Mouse (Mus musculus) cerebellum, adult 2 months (tissue): ENCODE data around the gene Cep170. TPM values are rescaled to one million over a fixed set of nuclear protein-coding genes. Genes with fewer than 3 reads are reported as not detected.

Source experiments
- DNase-seq, 2 experiments: peaks; one replicate each; pipeline ENCODE4 v3.0.0; 2021
- H3K27ac ChIP-seq: fragments of 200-500 bp; 2 replicates; pipeline ENCODE4 v1.5.1; 2012; ENCODE audit warnings: low read length, control low read depth, inconsistent platforms; ENCODE audit not compliant: insufficient read depth
- H3K27me3 ChIP-seq: fragments of 200-500 bp; 2 replicates; pipeline ENCODE4 v1.6.1; 2012; ENCODE audit warnings: inconsistent platforms, mild to moderate bottlenecking, low read length, moderate library complexity; ENCODE audit not compliant: control insufficient read depth, insufficient read depth
- H3K4me1 ChIP-seq: fragments of 200-500 bp; 2 replicates; pipeline ENCODE4 v1.6.1; 2011; ENCODE audit warnings: low read length; ENCODE audit not compliant: control insufficient read depth, insufficient read depth
- H3K4me3 ChIP-seq: fragments of 200-500 bp; replicated peaks from 2 replicates; pipeline ENCODE3; 2011; ENCODE audit warnings: mild to moderate bottlenecking, low read depth, low read length, control low read depth; ENCODE audit not compliant: insufficient read depth
- CTCF ChIP-seq: fragments of 200-500 bp; IDR thresholded peaks from 2 replicates; pipeline ENCODE4 v1.5.1; 2011; ENCODE audit warnings: low read depth, mild to moderate bottlenecking, control low read depth, low read length, moderate library complexity, borderline replicate concordance; ENCODE audit not compliant: insufficient read depth
- POLR2A ChIP-seq: fragments of 200-500 bp; IDR thresholded peaks from 2 replicates; pipeline ENCODE4 v1.6.1; 2011; ENCODE audit warnings: low read length, control low read depth, borderline replicate concordance; ENCODE audit not compliant: insufficient read depth
- WGBS: fragments of 180-500 bp; shearing (Covaris S2); methylation state at CpG from one replicate; pipeline ENCODE4 v1.1.7; 2018; 5-methylcytosine and 5-hydroxymethylcytosine counted together
- polyA plus RNA-seq: library from polyadenylated mRNA; depleted of rRNA; stranded (reverse); fragments of >200 nt; gene quantifications from 2 replicates; pipeline ENCODE4 v1.2.3, GENCODE M21; 2012; rRNA removed

Gene Cep170
- polyA plus RNA-seq, 1 experiment = 69.6 TPM

GRCm38 (mm10) chr1:176723858-176724713 is 89.8 kb downstream of the Cep170 start:
- no peak overlapping the region for H3K4me3 ChIP-seq
- no peaks in the 10 kb centered on the region for H3K27me3 ChIP-seq
- no peaks in the 10 kb centered on the region for H3K4me1 ChIP-seq
- no peak for DNase-seq
- 70% methylated on average over 8 of the region's 8 CpGs for WGBS
- no peak overlapping the region for H3K27ac ChIP-seq
- TF ChIP-seq POLR2A (no peak), CTCF (no peak)

- Histone ChIP-seq H3K27me3 (no peaks in the 10 kb centered on the region), H3K4me3 (no peak overlapping the region), H3K27ac (no peak overlapping the region), H3K4me1 (no peaks in the 10 kb centered on the region)
- TF ChIP-seq POLR2A = no peak
- peak; percentile 46; the same call in 1 of the 2 replicates for TF ChIP-seq CTCF
- peak in 1 of 2 experiments; percentile 27 for DNase-seq
- WGBS = 59% methylated on average over 2 of the region's 2 CpGs
Measured at GRCm38 (mm10) chr1:176712436-176712835, 101.4 kb downstream of the Cep170 start.

- 98% methylated on average over 1 of the region's 1 CpGs for WGBS
- H3K4me3 ChIP-seq = no peak overlapping the region
- no peak for TF ChIP-seq POLR2A
- TF ChIP-seq CTCF = no peak
- no peaks in the 10 kb centered on the region for H3K27me3 ChIP-seq
- no peak overlapping the region for H3K27ac ChIP-seq
- no peak for DNase-seq
- H3K4me1 ChIP-seq = no peaks in the 10 kb centered on the region
Measured at GRCm38 (mm10) chr1:176700226-176700625, 113.6 kb downstream of the Cep170 start.

- peak; percentile 55 to 69 for DNase-seq
- Histone ChIP-seq H3K4me3 (no peak overlapping the region), H3K4me1 (no peaks in the 10 kb centered on the region), H3K27me3 (no peaks in the 10 kb centered on the region), H3K27ac (no peak overlapping the region)
- peak; percentile 91 for TF ChIP-seq CTCF
- TF ChIP-seq POLR2A = no peak
Measured at GRCm38 (mm10) chr1:176699793-176700192, 114.1 kb downstream of the Cep170 start.

- Histone ChIP-seq H3K27ac (no peak overlapping the region), H3K4me3 (no peak overlapping the region), H3K27me3 (no peaks in the 10 kb centered on the region), H3K4me1 (no peaks in the 10 kb centered on the region)
- DNase-seq = peak; percentile 19 to 36
- 45% methylated on average over 3 of the region's 3 CpGs for WGBS
- TF ChIP-seq CTCF = peak; percentile 52; the same call in 1 of the 2 replicates
- TF ChIP-seq POLR2A = no peak
Measured at GRCm38 (mm10) chr1:176698647-176699046, 115.2 kb downstream of the Cep170 start.

- Histone ChIP-seq H3K27ac (no peak overlapping the region), H3K4me3 (no peak overlapping the region), H3K27me3 (no peaks in the 10 kb centered on the region), H3K4me1 (no peaks in the 10 kb centered on the region)
- 76% methylated on average over 7 of the region's 7 CpGs for WGBS
- no peak for TF ChIP-seq CTCF
- no peak for TF ChIP-seq POLR2A
- no peak for DNase-seq
Measured at GRCm38 (mm10) chr1:176697091-176697490, 116.8 kb downstream of the Cep170 start.

- H3K27ac ChIP-seq = no peak overlapping the region
- no peak for TF ChIP-seq CTCF
- no peak for TF ChIP-seq POLR2A
- H3K27me3 ChIP-seq = no peaks in the 10 kb centered on the region
- H3K4me1 ChIP-seq = no peaks in the 10 kb centered on the region
- H3K4me3 ChIP-seq = no peak overlapping the region
- 72% methylated on average over 11 of the region's 11 CpGs for WGBS
- peak; percentile 24 to 33 for DNase-seq
Measured at GRCm38 (mm10) chr1:176691101-176691500, 122.8 kb downstream of the Cep170 start.

GRCm38 (mm10) chr1:176688251-176688880 is 125.5 kb downstream of the Cep170 start:
- no peak overlapping the region for H3K4me3 ChIP-seq
- DNase-seq = no peak
- TF ChIP-seq POLR2A (no peak), CTCF (no peak)
- no peaks in the 10 kb centered on the region for H3K4me1 ChIP-seq
- H3K27ac ChIP-seq = no peak overlapping the region
- WGBS = 92% methylated on average over 6 of the region's 6 CpGs
- no peaks in the 10 kb centered on the region for H3K27me3 ChIP-seq

Other genes starting within 250 kb of the Cep170 start
- gene Sdccag8, start 593 bp upstream of the Cep170 start, polyA plus RNA-seq = 11.7 and 12.8 TPM in 2 replicates